Mouse (Mus musculus): ENCODE data around the gene Pkn3. TPM values are rescaled to one million over a fixed set of nuclear protein-coding genes. Genes with fewer than 3 reads are reported as not detected.

The Pkn3 gene
- polyA plus RNA-seq, 1 experiment from 2014 or later, result 1.9 TPM

GRCm38 (mm10) chr2:30072875-30073274 lies 4.6 kb upstream of the Pkn3 start:
- H3K27ac ChIP-seq, result no peak overlapping the region
- no peak overlapping the region for H3K9ac ChIP-seq
- H3K4me2 ChIP-seq (replicated peaks), result no peak overlapping the region
- no peaks in the 10 kb centered on the region for H3K9me3 ChIP-seq (ENCODE audit: control insufficient read depth, low read length)
- DNase-seq (ENCODE audit: low spot score) (no peak), ATAC-seq (ENCODE audit: low FRiP score) (no peak)
- no peaks in the 10 kb centered on the region for H3K27me3 ChIP-seq (ENCODE audit: control insufficient read depth, insufficient read depth, low read length)
- H3K36me3 ChIP-seq (replicated peaks; ENCODE audit: control insufficient read depth, insufficient read depth), result peaks cover 48% of the 10 kb centered on the region
- no peak overlapping the region for H3K4me3 ChIP-seq (replicated peaks; ENCODE audit: low read length)
- H3K4me1 ChIP-seq (replicated peaks; ENCODE audit: control insufficient read depth, insufficient read depth, low read length), result peaks cover 10% of the 10 kb centered on the region
- 73% methylated on average over 7 of the region's 7 CpGs for WGBS

- peaks cover 44% of the 10 kb centered on the region for H3K36me3 ChIP-seq (replicated peaks; ENCODE audit: control insufficient read depth, insufficient read depth)
- H3K4me3 ChIP-seq (replicated peaks; ENCODE audit: low read length), result no peak overlapping the region
- DNase-seq (ENCODE audit: low spot score), result no peak
- ATAC-seq (ENCODE audit: low FRiP score), result no peak
- H3K9ac ChIP-seq, result no peak overlapping the region
- no peaks in the 10 kb centered on the region for H3K9me3 ChIP-seq (ENCODE audit: control insufficient read depth, low read length)
- peaks cover 6% of the 10 kb centered on the region for H3K4me1 ChIP-seq (replicated peaks; ENCODE audit: control insufficient read depth, insufficient read depth, low read length)
- H3K27me3 ChIP-seq (ENCODE audit: control insufficient read depth, insufficient read depth, low read length), result no peaks in the 10 kb centered on the region
- H3K4me2 ChIP-seq (replicated peaks), result no peak overlapping the region
- 81% methylated on average over 3 of the region's 3 CpGs for WGBS
- no peak overlapping the region for H3K27ac ChIP-seq
Observed at GRCm38 (mm10) chr2:30073285-30073684, 4.2 kb upstream of the Pkn3 start.

GRCm38 (mm10) chr2:30075625-30076024 lies 1.9 kb upstream of the Pkn3 start:
- Histone ChIP-seq H3K9me3 (ENCODE audit: control insufficient read depth, low read length) (no peaks in the 10 kb centered on the region), H3K27me3 (ENCODE audit: control insufficient read depth, insufficient read depth, low read length) (no peaks in the 10 kb centered on the region), H3K4me2 (replicated peaks) (no peak overlapping the region), H3K27ac (no peak overlapping the region), H3K9ac (no peak overlapping the region), H3K4me3 (replicated peaks; ENCODE audit: low read length) (no peak overlapping the region), H3K4me1 (replicated peaks; ENCODE audit: control insufficient read depth, insufficient read depth, low read length) (peaks cover 3% of the 10 kb centered on the region; the same call in 1 of the 2 replicates), H3K36me3 (replicated peaks; ENCODE audit: control insufficient read depth, insufficient read depth) (peaks cover 20% of the 10 kb centered on the region)
- ATAC-seq (ENCODE audit: low FRiP score) (no peak), DNase-seq (ENCODE audit: low spot score) (no peak)
- WGBS, result 78% methylated on average over 3 of the region's 3 CpGs

GRCm38 (mm10) chr2:30076439-30076838 lies 1.0 kb upstream of the Pkn3 start:
- DNase-seq (ENCODE audit: low spot score) (no peak), ATAC-seq (ENCODE audit: low FRiP score) (no peak)
- H3K4me3 ChIP-seq (replicated peaks; ENCODE audit: low read length), result no peak overlapping the region
- H3K4me1 ChIP-seq (replicated peaks; ENCODE audit: control insufficient read depth, insufficient read depth, low read length), result peaks cover 3% of the 10 kb centered on the region; the same call in 1 of the 2 replicates
- 94% methylated on average over 7 of the region's 9 CpGs for WGBS
- H3K9me3 ChIP-seq (ENCODE audit: control insufficient read depth, low read length), result no peaks in the 10 kb centered on the region
- H3K4me2 ChIP-seq (replicated peaks), result no peak overlapping the region
- peaks cover 18% of the 10 kb centered on the region for H3K36me3 ChIP-seq (replicated peaks; ENCODE audit: control insufficient read depth, insufficient read depth)
- H3K27me3 ChIP-seq (ENCODE audit: control insufficient read depth, insufficient read depth, low read length), result no peaks in the 10 kb centered on the region
- no peak overlapping the region for H3K9ac ChIP-seq
- no peak overlapping the region for H3K27ac ChIP-seq

- no peaks in the 10 kb centered on the region for H3K27me3 ChIP-seq (ENCODE audit: control insufficient read depth, insufficient read depth, low read length)
Observed at GRCm38 (mm10) chr2:30076959-30077358, 525 bp upstream of the Pkn3 start.

GRCm38 (mm10) chr2:30078349-30078712 lies 847 bp downstream of the Pkn3 start:
- DNase-seq (ENCODE audit: low spot score), result no peak
- H3K27me3 ChIP-seq (ENCODE audit: control insufficient read depth, insufficient read depth, low read length), result no peaks in the 10 kb centered on the region
- WGBS, result 37% methylated on average over 10 of the region's 10 CpGs
- no peak overlapping the region for H3K4me3 ChIP-seq (replicated peaks; ENCODE audit: low read length)
- H3K9ac ChIP-seq, result no peak overlapping the region
- H3K36me3 ChIP-seq (replicated peaks; ENCODE audit: control insufficient read depth, insufficient read depth), result 0 out of 2 replicates have a peak, but pooled peaks cover 3% of the 10 kb centered on the region
- H3K4me2 ChIP-seq (replicated peaks), result 0 out of 2 replicates have a peak overlapping the region, but pooled peaks have one; percentile 13
- no peaks in the 10 kb centered on the region for H3K9me3 ChIP-seq (ENCODE audit: control insufficient read depth, low read length)
- H3K4me1 ChIP-seq (replicated peaks; ENCODE audit: control insufficient read depth, insufficient read depth, low read length), result peaks cover 3% of the 10 kb centered on the region; the same call in 1 of the 2 replicates
- H3K27ac ChIP-seq, result no peak overlapping the region
- ATAC-seq (ENCODE audit: low FRiP score), result no peak

More at GRCm38 (mm10) chr2:30076959-30077358, 525 bp upstream of the Pkn3 start:
- 65% methylated on average over 6 of the region's 6 CpGs for WGBS
- peaks cover 3% of the 10 kb centered on the region; the same call in 1 of the 2 replicates for H3K4me1 ChIP-seq (replicated peaks; ENCODE audit: control insufficient read depth, insufficient read depth, low read length)
- no peak overlapping the region for H3K27ac ChIP-seq
- H3K9me3 ChIP-seq (ENCODE audit: control insufficient read depth, low read length), result no peaks in the 10 kb centered on the region
- ATAC-seq (ENCODE audit: low FRiP score), result peak; percentile 18; the same call in 1 of the 2 replicates
- no peak overlapping the region for H3K9ac ChIP-seq
- DNase-seq (ENCODE audit: low spot score), result no peak
- peak overlapping the region; percentile 90 for H3K4me2 ChIP-seq (replicated peaks)
- 0 out of 2 replicates have a peak overlapping the region, but pooled peaks have one; percentile 36 for H3K4me3 ChIP-seq (replicated peaks; ENCODE audit: low read length)
- peaks cover 14% of the 10 kb centered on the region for H3K36me3 ChIP-seq (replicated peaks; ENCODE audit: control insufficient read depth, insufficient read depth)

- no peaks in the 10 kb centered on the region for H3K27me3 ChIP-seq (ENCODE audit: control insufficient read depth, insufficient read depth, low read length)
- H3K9me3 ChIP-seq (ENCODE audit: control insufficient read depth, low read length), result no peaks in the 10 kb centered on the region
- no peaks in the 10 kb centered on the region for H3K36me3 ChIP-seq (replicated peaks; ENCODE audit: control insufficient read depth, insufficient read depth)
- 82% methylated on average over 4 of the region's 4 CpGs for WGBS
- DNase-seq (ENCODE audit: low spot score) (no peak), ATAC-seq (ENCODE audit: low FRiP score) (no peak)
- H3K4me2 ChIP-seq (replicated peaks), result 0 out of 2 replicates have a peak overlapping the region, but pooled peaks have one; percentile 13
- H3K9ac ChIP-seq, result no peak overlapping the region
- H3K27ac ChIP-seq, result no peak overlapping the region
- H3K4me3 ChIP-seq (replicated peaks; ENCODE audit: low read length), result no peak overlapping the region
- peaks cover 3% of the 10 kb centered on the region; the same call in 1 of the 2 replicates for H3K4me1 ChIP-seq (replicated peaks; ENCODE audit: control insufficient read depth, insufficient read depth, low read length)
Observed at GRCm38 (mm10) chr2:30078760-30079159, 1.3 kb downstream of the Pkn3 start.

- Histone ChIP-seq H3K4me1 (replicated peaks; ENCODE audit: control insufficient read depth, insufficient read depth, low read length) (peaks cover 10% of the 10 kb centered on the region; the same call in 1 of the 2 replicates), H3K9ac (no peak overlapping the region)
Observed at GRCm38 (mm10) chr2:30080181-30080800, 2.8 kb downstream of the Pkn3 start.

GRCm38 (mm10) chr2:30084113-30084512 lies 6.6 kb downstream of the Pkn3 start:
- no peak overlapping the region for H3K4me3 ChIP-seq (replicated peaks; ENCODE audit: low read length)
- no peak for ATAC-seq (ENCODE audit: low FRiP score)
- H3K9me3 ChIP-seq (ENCODE audit: control insufficient read depth, low read length), result no peaks in the 10 kb centered on the region
- no peak for DNase-seq (ENCODE audit: low spot score)
- H3K36me3 ChIP-seq (replicated peaks; ENCODE audit: control insufficient read depth, insufficient read depth), result no peaks in the 10 kb centered on the region
- H3K9ac ChIP-seq, result no peak overlapping the region
- H3K4me2 ChIP-seq (replicated peaks), result peak overlapping the region; percentile 42; the same call in 1 of the 2 replicates
- no peak overlapping the region for H3K27ac ChIP-seq
- H3K27me3 ChIP-seq (ENCODE audit: control insufficient read depth, insufficient read depth, low read length), result no peaks in the 10 kb centered on the region
- WGBS, result 48% methylated on average over 5 of the region's 5 CpGs
- 0 out of 2 replicates have a peak, but pooled peaks cover 7% of the 10 kb centered on the region for H3K4me1 ChIP-seq (replicated peaks; ENCODE audit: control insufficient read depth, insufficient read depth, low read length)

More at GRCm38 (mm10) chr2:30080181-30080800, 2.8 kb downstream of the Pkn3 start:
- H3K4me3 ChIP-seq (replicated peaks; ENCODE audit: low read length), result no peak overlapping the region
- H3K9me3 ChIP-seq (ENCODE audit: control insufficient read depth, low read length), result no peaks in the 10 kb centered on the region
- no peak overlapping the region for H3K27ac ChIP-seq
- no peak for DNase-seq (ENCODE audit: low spot score)
- H3K36me3 ChIP-seq (replicated peaks; ENCODE audit: control insufficient read depth, insufficient read depth), result no peaks in the 10 kb centered on the region
- no peak for ATAC-seq (ENCODE audit: low FRiP score)
- 92% methylated on average over 15 of the region's 15 CpGs for WGBS
- no peaks in the 10 kb centered on the region for H3K27me3 ChIP-seq (ENCODE audit: control insufficient read depth, insufficient read depth, low read length)
- no peak overlapping the region for H3K4me2 ChIP-seq (replicated peaks)
